Mouse (Mus musculus) hindbrain, postnatal 0 days (tissue): ENCODE data around the gene Coq9. TPM values are rescaled to one million over a fixed set of nuclear protein-coding genes. Genes with fewer than 3 reads are reported as not detected.

Source experiments
- ATAC-seq: fragments of 200-750 bp; cut with Nextera tagmentation; 2 replicates; pipeline ENCODE4 v1.8.0; 2017; ENCODE audit warnings: mild to moderate bottlenecking, moderate TSS enrichment, moderate library complexity
- DNase-seq: peaks from one replicate; pipeline ENCODE4 v3.0.0-alpha.2; 2015; ENCODE audit warnings: low spot score
- H3K27ac ChIP-seq: fragments of 300-500 bp; sonication (generic); 2 replicates; pipeline ENCODE4 v1.5.1; 2014; ENCODE audit warnings: mild to moderate bottlenecking
- H3K27me3 ChIP-seq: fragments of 300-500 bp; sonication (generic); 2 replicates; pipeline ENCODE4 v1.6.1; 2014; ENCODE audit warnings: low read length, mixed read lengths; ENCODE audit not compliant: insufficient read depth
- H3K36me3 ChIP-seq: fragments of 300-500 bp; sonication (generic); 2 replicates; pipeline ENCODE4 v1.6.1; 2014; ENCODE audit warnings: low read length, mixed read lengths; ENCODE audit not compliant: insufficient read depth
- H3K4me1 ChIP-seq: fragments of 300-500 bp; sonication (generic); 2 replicates; pipeline ENCODE4 v1.6.1; 2014; ENCODE audit warnings: antibody characterized with exemption, low read length, mixed read lengths; ENCODE audit not compliant: insufficient read depth
- H3K4me2 ChIP-seq: fragments of 300-500 bp; sonication (generic); 2 replicates; pipeline ENCODE4 v1.6.1; 2014; ENCODE audit warnings: low read depth, mild to moderate bottlenecking, low read length, moderate library complexity, mixed read lengths
- H3K4me3 ChIP-seq: fragments of 300-500 bp; sonication (generic); 2 replicates; pipeline ENCODE4 v1.5.1; 2014; ENCODE audit warnings: low read length
- H3K9ac ChIP-seq: fragments of 300-500 bp; sonication (generic); replicated peaks from 2 replicates; pipeline ENCODE4 v1.6.1; 2014; ENCODE audit warnings: mild to moderate bottlenecking, low read length, moderate library complexity, mixed read lengths
- H3K9me3 ChIP-seq: fragments of 300-500 bp; sonication (generic); 2 replicates; pipeline ENCODE4 v1.6.1; 2016; ENCODE audit warnings: low read length, mixed read lengths
- CTCF ChIP-seq: IDR thresholded peaks from 2 replicates; pipeline ENCODE4 v1.5.1; 2016; ENCODE audit warnings: antibody characterized with exemption, control low read depth, low read depth
- whole genome bisulfite sequencing: fragments of 180-500 bp; shearing (Covaris S2); extraction: QIAGEN DNeasy Blood & Tissue Kit; methylation state at CpG from one replicate; pipeline ENCODE4 v1.1.7; 2014; 5-methylcytosine and 5-hydroxymethylcytosine counted together
- polyA plus RNA-seq: library from polyadenylated mRNA; unstranded; fragments of >200 nt; fragmentation: Nextera tagmentation; extraction: Ambion mirVana; gene quantifications from 2 replicates; pipeline ENCODE4 v1.2.1, GENCODE M21; 2015
- total RNA-seq: library from RNA; depleted of rRNA; stranded (reverse); fragments of >200 nt; gene quantifications from 2 replicates; pipeline ENCODE4 v1.2.3, GENCODE M21; 2014

Coq9 gene
- total and polyA plus RNA-seq, 2 experiments from 2014 or later: 54.7 to 133 TPM

DNA sequence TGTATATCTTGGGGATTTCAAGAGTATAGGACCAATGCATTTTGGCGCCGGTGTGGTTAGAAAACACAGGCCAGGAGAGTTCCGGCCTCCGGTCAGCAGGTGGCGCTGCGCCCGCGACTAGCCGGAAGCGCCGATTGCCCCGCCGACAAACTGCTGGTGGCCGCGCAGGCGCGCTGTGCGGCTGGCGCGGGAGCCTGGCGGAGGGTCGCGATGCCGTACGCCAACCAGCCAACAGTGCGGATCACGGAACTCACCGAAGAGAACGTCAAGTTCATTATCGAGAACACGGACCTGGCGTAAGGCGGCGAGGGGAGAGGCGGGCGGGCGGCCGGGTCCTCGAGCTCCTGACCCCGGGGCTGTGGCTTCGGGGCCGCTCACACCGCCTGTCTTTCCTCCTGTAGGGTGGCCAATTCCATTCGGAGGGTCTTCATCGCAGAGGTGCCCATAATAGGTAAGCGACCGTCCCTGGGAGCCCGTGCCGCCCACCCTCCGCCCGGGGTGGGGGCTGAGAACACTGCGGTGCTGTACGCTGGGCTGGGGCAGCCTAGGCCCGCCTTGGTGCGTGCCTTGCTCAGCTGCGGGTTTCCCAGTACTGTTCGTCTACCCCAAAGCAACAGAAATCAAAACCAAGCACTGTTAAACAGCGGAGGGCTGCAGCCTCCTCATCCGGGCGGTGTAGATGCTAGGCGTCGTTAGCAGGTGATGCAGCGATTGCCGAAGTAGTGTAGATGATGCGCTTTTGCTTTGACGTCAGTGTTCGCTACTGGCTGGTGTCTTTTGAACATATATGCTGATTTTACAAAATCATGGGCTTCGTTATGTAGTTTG lies 19.4 kb downstream of the Coq9 start, which contains the start of gene Polr2c:
Gene Polr2c, plus strand, starts transcription at position 105 of the 828 bp plus-strand sequence.
- H3K27ac ChIP-seq: peak within 1 kb of the TSS; percentile 86
- H3K9me3 ChIP-seq: no peaks in the 10 kb centered on the region
- peak within 1 kb of the TSS; percentile 90 for H3K9ac ChIP-seq
- H3K4me2 ChIP-seq: peak within 1 kb of the TSS; percentile 59
- H3K36me3 ChIP-seq: peaks cover 33% of the 10 kb centered on the region
- no peaks in the 10 kb centered on the region for H3K27me3 ChIP-seq
- peak; percentile 75 for TF ChIP-seq CTCF
- ATAC-seq (peak; percentile 87), DNase-seq (peak; percentile 95)
- peak within 1 kb of the TSS; percentile 74 for H3K4me3 ChIP-seq
- WGBS: under 1% methylated on average over 68 of the region's 68 CpGs
- H3K4me1 ChIP-seq: peaks cover 5% of the 10 kb centered on the region; the same call in 1 of the 2 replicates

GRCm38 (mm10) chr8:94861352-94861910 lies 23.3 kb downstream of the Coq9 start:
- Histone ChIP-seq H3K4me2 (no peak overlapping the region), H3K4me3 (no peak overlapping the region), H3K27ac (no peak overlapping the region), H3K4me1 (peaks cover 5% of the 10 kb centered on the region; the same call in 1 of the 2 replicates), H3K36me3 (peaks cover 35% of the 10 kb centered on the region), H3K27me3 (no peaks in the 10 kb centered on the region), H3K9me3 (no peaks in the 10 kb centered on the region), H3K9ac (no peak overlapping the region)
- no peak for ATAC-seq
- 79% methylated on average over 8 of the region's 8 CpGs for WGBS
- peak; percentile 90 for TF ChIP-seq CTCF
- peak; percentile 76 for DNase-seq

GRCm38 (mm10) chr8:94862487-94863220 lies 24.5 kb downstream of the Coq9 start:
- Histone ChIP-seq H3K4me2 (no peak overlapping the region), H3K4me3 (no peak overlapping the region), H3K9ac (no peak overlapping the region), H3K27ac (no peak overlapping the region), H3K9me3 (no peaks in the 10 kb centered on the region), H3K4me1 (peaks cover 5% of the 10 kb centered on the region; the same call in 1 of the 2 replicates), H3K27me3 (no peaks in the 10 kb centered on the region), H3K36me3 (peaks cover 39% of the 10 kb centered on the region)
- 87% methylated on average over 12 of the region's 12 CpGs for WGBS
- no peak for TF ChIP-seq CTCF
- DNase-seq (no peak), ATAC-seq (no peak)

DNA sequence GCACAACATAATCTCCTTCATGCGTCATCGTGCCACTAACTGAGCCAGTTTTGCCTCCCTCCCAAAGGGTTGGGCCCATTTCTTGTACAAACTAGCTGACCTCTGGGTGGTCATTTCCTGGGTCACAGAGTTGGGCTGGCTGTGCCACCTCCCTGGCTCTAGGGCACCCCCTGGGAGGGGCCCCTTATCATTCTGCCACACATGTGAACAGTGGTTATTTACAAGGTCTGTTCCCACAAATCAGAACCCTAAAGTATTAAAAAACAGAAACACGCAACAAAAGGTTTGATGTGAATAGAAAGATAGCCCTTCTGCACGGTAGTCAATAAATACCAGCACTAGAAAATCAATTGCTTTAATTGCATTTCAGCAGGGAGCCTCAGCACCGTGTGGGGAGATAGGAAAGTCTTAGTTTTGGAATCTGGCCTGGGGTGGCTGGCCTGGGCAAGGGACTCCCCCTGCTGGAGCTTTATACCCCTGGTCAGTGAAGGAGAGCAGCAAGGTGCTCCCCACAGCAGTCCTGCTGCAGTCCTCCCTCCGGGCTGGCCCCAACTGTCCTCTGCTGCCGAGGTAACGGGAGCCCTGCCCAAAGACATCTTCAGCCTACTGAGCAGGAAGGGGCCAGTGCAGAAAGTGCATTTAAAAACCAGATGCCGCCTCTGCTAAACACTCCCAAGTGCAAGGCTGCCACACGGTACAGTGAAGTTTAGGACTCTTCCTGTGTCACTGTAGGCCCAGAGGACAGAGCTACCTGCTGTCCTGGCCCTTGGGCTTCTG lies 26.0 kb downstream of the Coq9 start:
- no peaks in the 10 kb centered on the region for H3K9me3 ChIP-seq
- no peak overlapping the region for H3K9ac ChIP-seq
- H3K27ac ChIP-seq: no peak overlapping the region
- H3K4me2 ChIP-seq: no peak overlapping the region
- peaks cover 4% of the 10 kb centered on the region; the same call in 1 of the 2 replicates for H3K4me1 ChIP-seq
- no peaks in the 10 kb centered on the region for H3K27me3 ChIP-seq
- H3K36me3 ChIP-seq: peaks cover 39% of the 10 kb centered on the region
- WGBS: 64% methylated on average over 10 of the region's 10 CpGs
- H3K4me3 ChIP-seq: no peak overlapping the region
- peak; percentile 15; the same call in 1 of the 2 replicates for TF ChIP-seq CTCF
- ATAC-seq (no peak), DNase-seq (no peak)

DNA sequence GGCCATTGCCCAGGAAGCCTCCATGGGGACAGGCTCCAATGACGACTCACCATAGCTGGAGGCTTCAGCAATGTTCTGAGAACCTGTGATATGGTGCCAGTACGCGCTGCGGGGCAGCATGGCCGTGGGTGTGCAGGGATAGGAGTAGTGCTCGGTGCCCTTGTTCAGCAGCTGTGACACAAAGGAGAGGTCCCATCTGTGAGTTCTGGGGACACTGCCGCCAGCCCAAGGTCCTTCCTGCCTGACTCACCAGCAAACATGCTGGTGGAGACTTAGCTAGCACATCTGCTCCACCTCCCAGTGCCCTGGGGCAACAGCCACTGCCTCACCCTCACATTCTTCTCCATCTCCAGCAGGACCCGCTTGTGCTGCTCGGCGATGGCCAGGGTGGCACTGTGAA lies 27.2 kb downstream of the Coq9 start:
- Histone ChIP-seq H3K36me3 (peaks cover 35% of the 10 kb centered on the region), H3K4me2 (no peak overlapping the region), H3K27ac (no peak overlapping the region), H3K9me3 (no peaks in the 10 kb centered on the region), H3K4me1 (peaks cover 14% of the 10 kb centered on the region; the same call in 1 of the 2 replicates), H3K27me3 (no peaks in the 10 kb centered on the region), H3K9ac (no peak overlapping the region), H3K4me3 (no peak overlapping the region)
- ATAC-seq (no peak), DNase-seq (no peak)
- WGBS: 69% methylated on average over 10 of the region's 10 CpGs
- no peak for TF ChIP-seq CTCF

DNA sequence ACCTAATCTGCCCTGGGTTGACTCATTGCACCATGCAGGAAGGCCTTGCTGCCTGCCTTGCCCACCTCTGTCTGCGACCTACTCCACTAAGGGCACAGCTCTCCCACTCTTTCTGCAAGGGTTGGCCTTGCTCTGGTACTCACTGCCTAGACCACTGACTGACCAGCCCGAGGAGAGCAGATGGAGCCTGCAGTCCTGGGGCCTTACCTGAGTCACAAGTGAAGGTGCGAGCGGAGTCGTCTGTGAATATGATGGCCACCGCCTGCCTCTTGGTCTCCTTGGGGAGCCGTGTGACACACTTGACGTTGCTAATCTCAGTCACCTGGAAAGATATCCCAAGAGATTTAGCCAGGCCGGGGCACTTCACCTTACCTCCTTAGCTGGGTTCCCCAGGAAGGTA lies 28.8 kb downstream of the Coq9 start:
- no peak overlapping the region for H3K4me2 ChIP-seq
- no peak overlapping the region for H3K27ac ChIP-seq
- no peak overlapping the region for H3K9ac ChIP-seq
- H3K9me3 ChIP-seq: no peaks in the 10 kb centered on the region
- no peaks in the 10 kb centered on the region for H3K27me3 ChIP-seq
- ATAC-seq: no peak
- H3K4me1 ChIP-seq: peaks cover 18% of the 10 kb centered on the region
- H3K4me3 ChIP-seq: no peak overlapping the region
- TF ChIP-seq CTCF: no peak
- DNase-seq: no peak
- 82% methylated on average over 9 of the region's 9 CpGs for WGBS
- H3K36me3 ChIP-seq: peaks cover 27% of the 10 kb centered on the region
